Mouse (Mus musculus) testis, adult 2 months (tissue): ENCODE data around the gene Mbtd1.

ENCODE experiments used
- CTCF ChIP-seq: fragments of 200-500 bp; IDR thresholded peaks from 2 replicates; pipeline ENCODE4 v1.5.1; 2012; ENCODE audit warnings: low read depth, mild to moderate bottlenecking, inconsistent platforms, low read length, moderate library complexity; ENCODE audit not compliant: control insufficient read depth, insufficient read depth, insufficient replicate concordance
- POLR2A ChIP-seq: fragments of 200-500 bp; IDR thresholded peaks from 2 replicates; pipeline ENCODE4 v1.6.1; 2012; ENCODE audit warnings: low read depth, mild to moderate bottlenecking, inconsistent platforms, low read length, moderate library complexity; ENCODE audit not compliant: control insufficient read depth

- TF ChIP-seq CTCF (no peak), POLR2A (peak; percentile 28)
Observed at GRCm38 (mm10) chr11:93885572-93886410, at the start of gene Mbtd1, which contains the start of gene Utp18.
